Mouse (Mus musculus): ENCODE measurements around the gene Pyroxd1.

Gene Pyroxd1

GRCm38 (mm10) chr6:142378576-142379330, 33.3 kb downstream of the Pyroxd1 start:
- no peak for DNase-seq

DNA sequence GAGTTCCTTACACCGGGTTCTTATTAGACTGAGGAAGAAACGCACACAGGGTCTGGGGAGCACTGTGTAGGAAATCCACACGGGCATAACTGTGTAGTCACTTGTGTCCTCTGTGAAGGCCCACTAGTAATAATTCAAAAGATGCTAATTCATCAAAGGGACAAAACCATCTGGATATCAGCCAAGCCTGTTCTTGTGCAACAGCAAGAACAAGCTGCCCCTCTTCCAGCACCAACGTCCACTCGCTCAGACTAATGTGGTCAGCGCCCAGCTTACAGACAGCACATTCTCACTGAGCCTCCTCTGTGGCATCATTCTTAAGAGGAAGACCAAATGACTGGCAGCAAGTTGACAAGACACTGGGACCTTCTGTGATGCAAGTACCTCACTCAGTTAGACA, 34.5 kb downstream of the Pyroxd1 start:
- DNase-seq: no peak

DNA sequence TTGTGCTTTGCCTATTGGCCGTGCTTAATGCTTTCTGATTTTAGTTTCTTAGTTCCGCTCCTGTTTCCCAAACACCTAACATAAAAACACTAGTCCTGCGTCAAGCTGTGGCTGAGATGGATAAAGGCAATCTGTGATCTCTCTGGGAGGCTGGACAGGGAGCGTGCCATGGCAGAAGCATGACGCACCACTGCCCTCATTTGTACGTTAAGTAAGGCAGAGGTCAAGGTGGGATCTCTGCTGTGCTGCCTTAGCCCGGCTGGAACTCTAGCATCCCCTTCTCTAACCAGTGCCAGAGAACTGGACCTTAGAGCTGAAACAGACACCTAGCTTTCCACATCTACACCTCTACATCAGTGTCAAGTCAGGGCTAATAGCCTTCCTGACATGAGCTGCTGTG, 36.2 kb downstream of the Pyroxd1 start:
- DNase-seq: no peak

- no peak for DNase-seq
Measured at GRCm38 (mm10) chr6:142384521-142384920, 39.1 kb downstream of the Pyroxd1 start.

DNA sequence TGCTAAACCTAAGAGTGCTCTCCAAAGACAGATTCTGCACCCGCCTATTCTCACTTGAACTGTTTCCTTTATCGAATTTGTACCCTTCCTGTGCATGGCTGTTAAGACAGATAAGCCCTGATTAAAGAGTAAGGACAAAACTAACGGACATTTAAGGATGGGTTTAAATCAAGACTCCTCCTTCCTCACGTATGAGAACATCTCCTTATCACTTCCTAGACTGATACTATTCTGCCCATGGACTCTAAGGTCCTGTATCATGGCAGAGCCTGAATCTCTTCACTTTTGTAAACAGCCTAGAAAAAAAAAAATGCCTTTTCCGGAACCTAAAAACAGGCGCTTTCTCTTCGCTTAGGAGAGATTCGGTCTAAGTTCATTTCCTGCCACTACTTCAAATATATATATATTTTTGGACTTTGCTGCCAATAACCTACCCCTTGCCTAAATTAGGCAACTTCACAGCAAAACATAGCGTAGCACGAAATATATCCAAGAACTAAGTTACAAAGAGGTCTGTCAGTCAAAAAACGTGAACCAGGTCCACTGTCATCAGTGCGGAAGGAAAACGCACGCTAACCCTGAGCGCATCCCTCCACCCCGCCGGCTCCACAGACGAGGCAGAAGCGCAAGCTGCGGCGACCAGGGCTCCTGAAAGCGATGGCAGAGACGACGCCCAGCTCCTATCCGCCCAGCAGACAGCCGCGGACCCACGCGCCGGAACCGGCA, 41.0 kb downstream of the Pyroxd1 start:
- no peak for DNase-seq

- peak; percentile 98 for DNase-seq
Measured at GRCm38 (mm10) chr6:142387011-142387754, 41.7 kb downstream of the Pyroxd1 start, which contains the start of the genes Recql and Golt1b. Gene Recql (minus strand): TSS chr6:142387087. Gene Golt1b (plus strand): TSS chr6:142387221.

DNA sequence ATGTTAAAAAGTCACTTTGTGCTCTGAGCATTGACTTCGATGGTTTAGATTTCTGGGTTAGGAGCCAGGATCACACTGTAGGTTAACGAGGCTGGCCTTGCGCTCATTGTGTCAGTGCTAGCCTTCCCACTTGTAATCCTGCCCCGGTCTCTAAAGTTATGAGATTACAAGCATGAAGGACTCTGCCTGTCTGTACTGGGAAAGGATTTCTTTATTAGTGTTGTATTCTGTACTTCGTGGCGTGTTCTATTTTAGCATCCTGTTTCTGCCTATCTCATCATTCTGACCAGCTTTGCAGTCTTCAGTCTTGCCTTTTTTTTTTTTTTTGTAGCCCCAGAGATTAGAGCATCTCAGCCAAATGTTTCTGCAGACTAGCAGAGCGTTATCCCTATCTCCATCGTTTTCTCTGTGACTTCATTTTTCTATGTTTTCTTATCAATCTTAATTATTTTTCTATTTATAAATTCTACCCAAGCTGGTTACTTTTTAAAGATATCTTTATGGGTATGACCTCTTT, 42.4 kb downstream of the Pyroxd1 start:
- no peak for DNase-seq

- no peak for DNase-seq
Measured at GRCm38 (mm10) chr6:142389101-142389500, 43.6 kb downstream of the Pyroxd1 start.

DNA sequence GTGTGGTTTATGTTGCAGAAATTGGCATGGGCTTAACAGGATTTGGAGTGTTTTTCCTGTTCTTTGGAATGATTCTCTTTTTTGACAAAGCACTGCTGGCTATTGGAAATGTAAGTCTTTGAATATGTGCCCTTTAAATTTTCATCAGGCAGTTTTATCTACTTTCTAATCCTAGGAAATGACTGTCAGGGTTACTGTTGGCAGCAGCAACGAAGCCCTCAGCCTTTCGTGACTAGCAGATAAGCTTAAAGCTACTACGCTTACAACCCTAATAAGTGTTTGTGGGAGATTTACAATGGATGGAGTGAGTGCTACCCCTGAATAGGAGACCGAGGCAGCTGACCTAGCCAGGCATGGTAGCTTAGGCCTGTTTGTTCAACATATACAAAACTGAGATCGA, 46.9 kb downstream of the Pyroxd1 start:
- no peak for DNase-seq

DNA sequence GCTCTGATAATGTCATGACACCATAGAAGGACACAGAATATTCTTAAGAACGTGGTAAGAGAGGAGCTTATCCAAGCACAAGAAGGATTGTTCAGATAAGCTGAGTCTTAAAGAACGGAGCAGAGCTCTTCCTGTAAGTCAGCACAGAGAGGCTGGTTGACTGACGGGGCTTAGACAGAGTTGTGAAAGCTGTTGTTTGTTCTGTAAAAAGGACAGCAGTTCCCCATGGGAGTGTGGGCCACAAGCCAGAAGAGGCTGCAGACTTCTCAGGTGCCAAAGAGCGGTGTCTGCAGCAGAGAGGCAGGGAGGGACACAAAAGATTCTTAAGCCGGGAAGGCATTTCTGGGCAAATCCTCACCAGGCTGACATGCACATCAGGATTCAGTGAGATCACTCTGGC, 49.2 kb downstream of the Pyroxd1 start:
- DNase-seq: peak; percentile 19

- DNase-seq: no peak
Measured at GRCm38 (mm10) chr6:142395756-142396155, 50.3 kb downstream of the Pyroxd1 start.

DNA sequence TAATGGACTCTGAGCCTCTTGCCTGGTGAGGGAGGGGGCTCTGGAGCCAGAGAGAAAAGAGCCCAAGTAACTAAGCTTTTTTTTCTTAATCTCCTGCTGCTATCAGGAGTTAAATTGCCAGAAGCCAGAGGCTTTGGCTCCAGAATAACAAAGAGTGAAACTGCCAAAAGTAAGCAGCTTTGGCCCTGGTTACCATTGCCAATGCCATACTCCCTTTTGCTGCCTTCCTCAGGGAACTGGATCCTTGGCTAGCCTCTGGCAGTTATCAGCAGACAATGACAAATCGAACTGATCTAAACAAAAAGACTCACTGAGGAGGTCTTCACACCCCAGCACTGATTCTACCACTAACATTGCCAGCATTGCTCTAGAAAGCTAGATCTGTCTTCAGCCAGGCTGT, 65.7 kb downstream of the Pyroxd1 start:
- DNase-seq: no peak
